Mouse (Mus musculus) cerebellum, adult 2 months (tissue): Measurements from ENCODE around the gene Myo16. TPM values are rescaled to one million over a fixed set of nuclear protein-coding genes. Genes with fewer than 3 reads are reported as not detected.

Experiments used
- DNase-seq, 2 experiments: peaks; one replicate each; pipeline ENCODE4 v3.0.0; 2021
- H3K27ac ChIP-seq: fragments of 200-500 bp; 2 replicates; pipeline ENCODE4 v1.5.1; 2012; ENCODE audit warnings: low read length, control low read depth, inconsistent platforms; ENCODE audit not compliant: insufficient read depth
- H3K27me3 ChIP-seq: fragments of 200-500 bp; 2 replicates; pipeline ENCODE4 v1.6.1; 2012; ENCODE audit warnings: inconsistent platforms, mild to moderate bottlenecking, low read length, moderate library complexity; ENCODE audit not compliant: control insufficient read depth, insufficient read depth
- H3K4me1 ChIP-seq: fragments of 200-500 bp; 2 replicates; pipeline ENCODE4 v1.6.1; 2011; ENCODE audit warnings: low read length; ENCODE audit not compliant: control insufficient read depth, insufficient read depth
- H3K4me3 ChIP-seq: fragments of 200-500 bp; replicated peaks from 2 replicates; pipeline ENCODE3; 2011; ENCODE audit warnings: mild to moderate bottlenecking, low read depth, low read length, control low read depth; ENCODE audit not compliant: insufficient read depth
- CTCF ChIP-seq: fragments of 200-500 bp; IDR thresholded peaks from 2 replicates; pipeline ENCODE4 v1.5.1; 2011; ENCODE audit warnings: low read depth, mild to moderate bottlenecking, control low read depth, low read length, moderate library complexity, borderline replicate concordance; ENCODE audit not compliant: insufficient read depth
- POLR2A ChIP-seq: fragments of 200-500 bp; IDR thresholded peaks from 2 replicates; pipeline ENCODE4 v1.6.1; 2011; ENCODE audit warnings: low read length, control low read depth, borderline replicate concordance; ENCODE audit not compliant: insufficient read depth
- WGBS: fragments of 180-500 bp; shearing (Covaris S2); methylation state at CpG from one replicate; pipeline ENCODE4 v1.1.7; 2018; 5-methylcytosine and 5-hydroxymethylcytosine counted together
- polyA plus RNA-seq: library from polyadenylated mRNA; depleted of rRNA; stranded (reverse); fragments of >200 nt; gene quantifications from 2 replicates; pipeline ENCODE4 v1.2.3, GENCODE M21; 2012

Myo16 gene
- polyA plus RNA-seq, 1 experiment, result 10.3 TPM

GRCm38 (mm10) chr8:10521463-10521862, 367.8 kb downstream of the Myo16 start:
- no peak for TF ChIP-seq POLR2A
- TF ChIP-seq CTCF, result no peak
- Histone ChIP-seq H3K27me3 (no peaks in the 10 kb centered on the region), H3K4me1 (no peaks in the 10 kb centered on the region), H3K27ac (no peak overlapping the region), H3K4me3 (no peak overlapping the region)
- DNase-seq, result no peak
- 91% methylated on average over 4 of the region's 4 CpGs for WGBS

- Histone ChIP-seq H3K27ac (no peak overlapping the region), H3K4me3 (no peak overlapping the region), H3K27me3 (no peaks in the 10 kb centered on the region), H3K4me1 (no peaks in the 10 kb centered on the region)
- no peak for TF ChIP-seq POLR2A
- no peak for TF ChIP-seq CTCF
- WGBS, result 44% methylated on average over 4 of the region's 4 CpGs
- no peak for DNase-seq
Observed at GRCm38 (mm10) chr8:10525686-10526085, 372.0 kb downstream of the Myo16 start.

- no peak overlapping the region for H3K27ac ChIP-seq
- no peak for DNase-seq
- H3K4me3 ChIP-seq, result no peak overlapping the region
Observed at GRCm38 (mm10) chr8:10526616-10527015, 372.9 kb downstream of the Myo16 start.

DNA sequence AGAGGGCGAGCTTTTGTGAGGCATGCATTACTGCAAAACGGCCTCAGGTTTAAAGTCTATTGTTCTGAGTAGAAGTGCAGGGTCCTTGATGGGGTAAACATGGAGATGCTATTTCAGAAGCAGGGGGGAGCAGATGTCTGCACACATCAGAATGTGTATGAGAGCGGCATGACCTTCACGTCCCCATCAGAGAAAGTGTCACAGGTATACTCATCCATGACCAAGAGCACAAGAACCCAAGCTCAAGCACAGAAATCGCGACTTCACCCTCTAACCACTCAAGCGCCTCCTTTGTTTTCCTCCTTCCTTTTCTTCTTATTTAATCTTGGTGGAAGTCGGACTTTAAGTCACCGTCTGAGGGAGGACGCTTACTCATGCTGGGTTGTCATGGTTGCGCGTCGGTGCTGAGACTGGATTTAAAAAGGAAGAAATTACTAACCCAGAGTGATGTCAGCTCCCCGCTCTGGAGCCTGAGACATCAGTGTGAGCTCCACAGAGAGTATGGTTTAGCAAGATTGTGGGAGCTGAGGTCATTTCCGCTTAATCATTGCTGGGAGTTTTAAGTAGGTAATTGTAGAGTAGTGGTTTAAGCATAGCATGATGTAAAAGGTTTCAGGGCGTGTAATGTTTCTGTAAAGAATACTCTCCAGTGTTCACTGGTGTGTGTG, 381.0 kb downstream of the Myo16 start:
- no peak for DNase-seq
- 53% methylated on average over 16 of the region's 16 CpGs for WGBS
- TF ChIP-seq POLR2A (no peak), CTCF (no peak)
- H3K27me3 ChIP-seq, result no peaks in the 10 kb centered on the region
- H3K4me3 ChIP-seq, result no peak overlapping the region
- no peak overlapping the region for H3K27ac ChIP-seq
- no peaks in the 10 kb centered on the region for H3K4me1 ChIP-seq

More at GRCm38 (mm10) chr8:10526616-10527015, 372.9 kb downstream of the Myo16 start:
- no peaks in the 10 kb centered on the region for H3K27me3 ChIP-seq
- 44% methylated on average over 5 of the region's 5 CpGs for WGBS
- TF ChIP-seq CTCF, result no peak
- no peak for TF ChIP-seq POLR2A
- H3K4me1 ChIP-seq, result no peaks in the 10 kb centered on the region

GRCm38 (mm10) chr8:10538319-10538718, 384.6 kb downstream of the Myo16 start:
- DNase-seq, result no peak

GRCm38 (mm10) chr8:10539665-10540064, 386.0 kb downstream of the Myo16 start:
- WGBS, result 73% methylated on average over 4 of the region's 4 CpGs
- no peak for DNase-seq
- Histone ChIP-seq H3K4me3 (no peak overlapping the region), H3K27ac (no peak overlapping the region), H3K4me1 (no peaks in the 10 kb centered on the region), H3K27me3 (no peaks in the 10 kb centered on the region)
- no peak for TF ChIP-seq POLR2A
- TF ChIP-seq CTCF, result no peak

More at GRCm38 (mm10) chr8:10538319-10538718, 384.6 kb downstream of the Myo16 start:
- TF ChIP-seq CTCF (no peak), POLR2A (no peak)
- H3K4me1 ChIP-seq, result no peaks in the 10 kb centered on the region
- H3K4me3 ChIP-seq, result no peak overlapping the region
- WGBS, result 67% methylated on average over 6 of the region's 6 CpGs
- H3K27ac ChIP-seq, result no peak overlapping the region
- no peaks in the 10 kb centered on the region for H3K27me3 ChIP-seq

- Histone ChIP-seq H3K27me3 (no peaks in the 10 kb centered on the region), H3K27ac (no peak overlapping the region), H3K4me1 (no peaks in the 10 kb centered on the region), H3K4me3 (no peak overlapping the region)
- WGBS, result 93% methylated on average over 3 of the region's 3 CpGs
- no peak for DNase-seq
- TF ChIP-seq CTCF, result no peak
- no peak for TF ChIP-seq POLR2A
Observed at GRCm38 (mm10) chr8:10545890-10546289, 392.2 kb downstream of the Myo16 start.

- no peak for DNase-seq
- TF ChIP-seq CTCF (no peak), POLR2A (no peak)
- H3K27ac ChIP-seq, result no peak overlapping the region
- H3K4me1 ChIP-seq, result no peaks in the 10 kb centered on the region
- H3K4me3 ChIP-seq, result no peak overlapping the region
- H3K27me3 ChIP-seq, result no peaks in the 10 kb centered on the region
- 91% methylated on average over 8 of the region's 8 CpGs for WGBS
Observed at GRCm38 (mm10) chr8:10546519-10546918, 392.8 kb downstream of the Myo16 start.
